In genomic region chr7:88261799-88262198, GRCm38 (mm10) we compare ENCODE assay signal across 26 mouse cellular contexts. TPM values are rescaled to one million over a fixed set of nuclear protein-coding genes. Genes with fewer than 3 reads are reported as not detected.
DNase-seq lines count a peak whose midpoint lies in the region; ATAC-seq and TF ChIP-seq lines count a peak whose summit lies in the region.
"Had no signal": no experiment of that assay in that cellular context is flagged by ENCODE, and none has a peak within 500 bp of the region (broad histone marks: within the 10 kb centered on the region; RNA-seq: fewer than 3 reads in every experiment).

No protein-coding gene starts in this region.

- TF ChIP-seq RAD21 in MEL (IDR thresholded peaks at IDR 0.05; ENCODE audit: low read depth, low read length), result no peak

- no peaks in the 10 kb centered on the region; the same call in 1 of the 2 replicates for H3K9me3 ChIP-seq in kidney, embryonic 15.5 days (replicated peaks)
- no peaks in the 10 kb centered on the region for H3K9me3 ChIP-seq in MEL (replicated peaks; ENCODE audit: insufficient read depth, low read length)
- H3K9me3 ChIP-seq in intestine, postnatal 0 days (ENCODE audit: control insufficient read depth), result no peaks in the 10 kb centered on the region
- H3K9me3 ChIP-seq in hindbrain, postnatal 0 days (ENCODE audit: low read length), result no peaks in the 10 kb centered on the region
- H3K9me3 ChIP-seq: embryonic facial prominence, embryonic 10.5 days; embryonic facial prominence, embryonic 13.5 days; forebrain, embryonic 12.5 days; forebrain, embryonic 15.5 days; heart, embryonic 10.5 days; heart, embryonic 13.5 days; hindbrain, embryonic 12.5 days; hindbrain, embryonic 15.5 days had no signal

- no peak overlapping the region for H3K4me3 ChIP-seq in kidney, adult 2 months (ENCODE audit: insufficient read depth, low read depth, low read length)
- no peak overlapping the region for H3K4me3 ChIP-seq in kidney, embryonic 15.5 days (replicated peaks)
- H3K4me3 ChIP-seq in MEL (ENCODE audit: control insufficient read depth in 1 of 2, insufficient read depth in 1 of 2, low read depth in 2 of 2, low read length in 2 of 2), result no peak overlapping the region
- H3K4me3 ChIP-seq in intestine, postnatal 0 days (ENCODE audit: low read depth, low read length), result no peak overlapping the region
- H3K4me3 ChIP-seq in hindbrain, postnatal 0 days (ENCODE audit: low read length), result no peak overlapping the region
- H3K4me3 ChIP-seq: embryonic facial prominence, embryonic 10.5 days; embryonic facial prominence, embryonic 13.5 days; erythroblast, embryonic 14.5 days; forebrain, embryonic 12.5 days; forebrain, embryonic 15.5 days; heart, adult 2 months; heart, embryonic 10.5 days; heart, embryonic 13.5 days; hindbrain, embryonic 12.5 days; hindbrain, embryonic 15.5 days had no signal

- no peak for TF ChIP-seq CTCF in kidney, adult 2 months (conservative IDR thresholded peaks at IDR 0.05; ENCODE audit: insufficient read depth, insufficient read length, low read depth, low read length)
- TF ChIP-seq CTCF in MEL (IDR thresholded peaks at IDR 0.05 in 2 of 3, conservative IDR thresholded peaks at IDR 0.05 in 1 of 3; ENCODE audit: control insufficient read depth in 1 of 3, insufficient read depth in 1 of 3, low read depth in 2 of 3, low read length in 3 of 3, poor library complexity in 1 of 3, severe bottlenecking in 1 of 3), result no peak
- TF ChIP-seq CTCF in intestine, postnatal 0 days (IDR thresholded peaks at IDR 0.05; ENCODE audit: low read depth), result no peak
- no peak for TF ChIP-seq CTCF in hindbrain, postnatal 0 days (IDR thresholded peaks at IDR 0.05; ENCODE audit: low read depth)

- no peak overlapping the region for H3K4me2 ChIP-seq in kidney, embryonic 15.5 days
- H3K4me2 ChIP-seq in intestine, postnatal 0 days (replicated peaks; ENCODE audit: low read depth), result no peak overlapping the region; the same call in 1 of the 2 replicates
- H3K4me2 ChIP-seq in hindbrain, postnatal 0 days (ENCODE audit: low read depth, low read length), result no peak overlapping the region
- H3K4me2 ChIP-seq: embryonic facial prominence, embryonic 13.5 days; forebrain, embryonic 12.5 days; forebrain, embryonic 15.5 days; heart, embryonic 13.5 days; hindbrain, embryonic 12.5 days; hindbrain, embryonic 15.5 days had no signal

- H3K79me2 ChIP-seq in MEL (ENCODE audit: control insufficient read depth, insufficient read depth, low read length, poor library complexity), result no peaks in the 10 kb centered on the region; the same call in 1 of the 2 replicates

- TF ChIP-seq POLR2A in kidney, adult 2 months (IDR thresholded peaks at IDR 0.05; ENCODE audit: low read depth, low read length), result no peak
- TF ChIP-seq POLR2A in MEL (IDR thresholded peaks at IDR 0.05; ENCODE audit: control insufficient read depth in 1 of 2, insufficient read depth in 1 of 2, low read depth in 1 of 2, low read length in 2 of 2, poor library complexity in 1 of 2), result no peak

- H3K27ac ChIP-seq in kidney, adult 2 months (ENCODE audit: insufficient read depth, low read depth, low read length), result peak overlapping the region; percentile 31; the same call in 1 of the 2 replicates
- no peak overlapping the region for H3K27ac ChIP-seq in kidney, embryonic 15.5 days
- H3K27ac ChIP-seq in MEL (ENCODE audit: control insufficient read depth, low read depth, low read length), result no peak overlapping the region
- H3K27ac ChIP-seq in intestine, postnatal 0 days (ENCODE audit: low read depth, low read length), result 0 out of 2 replicates have a peak overlapping the region, but pooled peaks have one; percentile 28
- H3K27ac ChIP-seq in hindbrain, postnatal 0 days, result no peak overlapping the region
- H3K27ac ChIP-seq: embryonic facial prominence, embryonic 10.5 days; embryonic facial prominence, embryonic 13.5 days; forebrain, embryonic 12.5 days; forebrain, embryonic 15.5 days; heart, adult 2 months; heart, embryonic 10.5 days; heart, embryonic 13.5 days; hindbrain, embryonic 12.5 days; hindbrain, embryonic 15.5 days had no signal

- no peak overlapping the region for H3K9ac ChIP-seq in kidney, embryonic 15.5 days
- no peak overlapping the region for H3K9ac ChIP-seq in MEL (ENCODE audit: control insufficient read depth, low read depth, low read length, poor library complexity, severe bottlenecking)
- no peak overlapping the region for H3K9ac ChIP-seq in intestine, postnatal 0 days (ENCODE audit: low read depth, low read length)
- no peak overlapping the region for H3K9ac ChIP-seq in hindbrain, postnatal 0 days (replicated peaks; ENCODE audit: low read length)
- H3K9ac ChIP-seq: embryonic facial prominence, embryonic 13.5 days; forebrain, embryonic 12.5 days; forebrain, embryonic 15.5 days; heart, embryonic 13.5 days; hindbrain, embryonic 12.5 days; hindbrain, embryonic 15.5 days had no signal

- no peak for TF ChIP-seq EP300 in MEL (IDR thresholded peaks at IDR 0.05; ENCODE audit: low read depth in 1 of 2, low read length in 2 of 2)

- peak; percentile 47 for DNase-seq in kidney, adult 2 months
- no peak for DNase-seq in MEL (ENCODE audit: low read depth, low spot score)
- peak; percentile 28 for DNase-seq in yolk sac, embryonic 10.5 days (ENCODE audit: low spot score)
- DNase-seq in hindbrain, postnatal 0 days (ENCODE audit: low spot score), result no peak
- DNase-seq in lung, adult 18-20 months, result no peak
- DNase-seq: adrenal gland, postnatal 10 days; cerebellum, adult 11 months; cerebellum, adult 8-10 months; cerebellum, postnatal 10 days; cerebellum, postnatal 36 days; embryo, embryonic 11 days; gastrocnemius, postnatal 10 days; gastrocnemius, postnatal 36 days; heart, adult 2 months had no signal

- no peaks in the 10 kb centered on the region; the same call in 1 of the 2 replicates for H3K4me1 ChIP-seq in kidney, adult 2 months (ENCODE audit: control insufficient read depth, insufficient read depth, low read length)
- H3K4me1 ChIP-seq in kidney, embryonic 15.5 days, result no peaks in the 10 kb centered on the region
- peaks cover 2 to 8% of the 10 kb centered on the region in 2 experiments; a peak in 2 of 4 replicates for H3K4me1 ChIP-seq in MEL (ENCODE audit: control insufficient read depth in 1 of 2, insufficient read depth in 2 of 2, low read length in 2 of 2)
- H3K4me1 ChIP-seq in intestine, postnatal 0 days (replicated peaks; ENCODE audit: control insufficient read depth, insufficient read depth, low read length), result no peaks in the 10 kb centered on the region
- no peaks in the 10 kb centered on the region for H3K4me1 ChIP-seq in hindbrain, postnatal 0 days (ENCODE audit: insufficient read depth, low read length)
- H3K4me1 ChIP-seq: embryonic facial prominence, embryonic 10.5 days; embryonic facial prominence, embryonic 13.5 days; forebrain, embryonic 12.5 days; forebrain, embryonic 15.5 days; heart, embryonic 10.5 days; heart, embryonic 13.5 days; hindbrain, embryonic 12.5 days; hindbrain, embryonic 15.5 days had no signal

- H3K27me3 ChIP-seq in kidney, adult 2 months (replicated peaks; ENCODE audit: control insufficient read depth, insufficient read depth, low read length), result no peaks in the 10 kb centered on the region
- H3K27me3 ChIP-seq in kidney, embryonic 15.5 days, result no peaks in the 10 kb centered on the region
- H3K27me3 ChIP-seq in MEL (ENCODE audit: control insufficient read depth in 1 of 2, insufficient read depth in 2 of 2, low read length in 2 of 2), result peaks cover 0 to 1% of the 10 kb centered on the region in 2 experiments; a peak in 2 of 4 replicates
- H3K27me3 ChIP-seq in intestine, postnatal 0 days (replicated peaks; ENCODE audit: control insufficient read depth, insufficient read depth, low read length), result no peaks in the 10 kb centered on the region
- no peaks in the 10 kb centered on the region for H3K27me3 ChIP-seq in hindbrain, postnatal 0 days (ENCODE audit: insufficient read depth, low read length)
- H3K27me3 ChIP-seq: embryonic facial prominence, embryonic 13.5 days; forebrain, embryonic 12.5 days; forebrain, embryonic 15.5 days; heart, embryonic 13.5 days; hindbrain, embryonic 12.5 days; hindbrain, embryonic 15.5 days; Patski had no signal

- H3K36me3 ChIP-seq in kidney, adult 2 months (ENCODE audit: control insufficient read depth, insufficient read depth, low read length), result no peaks in the 10 kb centered on the region
- H3K36me3 ChIP-seq in kidney, embryonic 15.5 days, result no peaks in the 10 kb centered on the region
- peaks cover 0 to 10% of the 10 kb centered on the region in 2 experiments; a peak in 2 of 4 replicates for H3K36me3 ChIP-seq in MEL (ENCODE audit: control insufficient read depth in 1 of 2, insufficient read depth in 2 of 2, low read length in 2 of 2)
- H3K36me3 ChIP-seq in intestine, postnatal 0 days (ENCODE audit: control insufficient read depth, insufficient read depth), result no peaks in the 10 kb centered on the region
- no peaks in the 10 kb centered on the region for H3K36me3 ChIP-seq in hindbrain, postnatal 0 days (ENCODE audit: insufficient read depth, low read length)
- H3K36me3 ChIP-seq: embryonic facial prominence, embryonic 10.5 days; embryonic facial prominence, embryonic 13.5 days; forebrain, embryonic 12.5 days; forebrain, embryonic 15.5 days; heart, embryonic 10.5 days; heart, embryonic 13.5 days; hindbrain, embryonic 12.5 days; hindbrain, embryonic 15.5 days had no signal

- 40% methylated on average over 4 of the region's 4 CpGs for WGBS in kidney, adult 2 months
- 67% methylated on average over 4 of the region's 4 CpGs for WGBS in kidney, embryonic 15.5 days
- 43% methylated on average over 4 of the region's 4 CpGs for WGBS in intestine, postnatal 0 days
- 83% methylated on average over 4 of the region's 4 CpGs for WGBS in hindbrain, postnatal 0 days

- ATAC-seq in kidney, embryonic 15.5 days (replicated peaks; ENCODE audit: low FRiP score), result no peak
- ATAC-seq in intestine, postnatal 0 days, result peak; percentile 92
- no peak for ATAC-seq in hindbrain, postnatal 0 days
- ATAC-seq: forebrain, embryonic 15.5 days; Patski had no signal

TF ChIP-seq in MEL, 35 proteins besides CTCF, POLR2A, EP300 and RAD21:
- TF ChIP-seq MAZ (IDR thresholded peaks at IDR 0.05; ENCODE audit: low read depth, low read length), result no peak
- 0 out of 2 replicates have a peak, but pooled peaks have one; percentile 9 for TF ChIP-seq RCOR1 (IDR thresholded peaks at IDR 0.05; ENCODE audit: low read depth, low read length)

RNA-seq across cellular contexts. Expression of gene Ctsc, which starts 16.1 kb away (rescaled TPM):
- 13.9 and 15.3 TPM in 2 replicates for polyA plus RNA-seq in kidney, adult 2 months (2012; rRNA removed)
- 36.2 and 37.7 TPM in 2 replicates for polyA plus RNA-seq in kidney, embryonic 15.5 days (2015; fragmentation: Nextera tagmentation; extraction: Ambion mirVana)
- 50.7 and 59.1 TPM in 2 replicates for total RNA-seq in MEL (2012; rRNA removed)
- 10 to 100 TPM in 1 of 2 experiments, not detected in 1; 51.4 TPM for polyA plus RNA-seq in MEL (2012; ENCODE audit: insufficient read depth in 1 of 2, insufficient read length in 2 of 2, low read depth in 1 of 2, low replicate concordance in 2 of 2, missing spikeins in 1 of 2)
- polyA plus RNA-seq in intestine, postnatal 0 days (2015; fragmentation: Nextera tagmentation; extraction: Ambion mirVana), result 48.9 and 49.3 TPM in 2 replicates
- 9.6 and 20.5 TPM in 2 replicates for total RNA-seq in hindbrain, postnatal 0 days (2014; rRNA removed)
- 21.2 and 23.8 TPM in 2 replicates for polyA plus RNA-seq in hindbrain, postnatal 0 days (2015; fragmentation: Nextera tagmentation; extraction: Ambion mirVana)

Comparison
In these comparisons a context has a peak if more than half of its experiments do, and no peak if none do; other contexts are left out.
1. H3K27ac ChIP-seq: peak in kidney, adult 2 months (single experiment) and intestine, postnatal 0 days (single experiment); none in kidney, embryonic 15.5 days (single experiment), MEL (single experiment) and hindbrain, postnatal 0 days (single experiment).
2. DNase-seq: peak in kidney, adult 2 months (single experiment) and yolk sac, embryonic 10.5 days (single experiment); none in MEL (single experiment), hindbrain, postnatal 0 days (single experiment) and lung, adult 18-20 months (0 of 2).